Mouse (Mus musculus) ES-E14 (cell line): ENCODE results near the gene Egfl8.

Source experiments
- HCFC1 ChIP-seq: IDR thresholded peaks from 2 replicates; pipeline ENCODE4 v1.6.1; 2012; ENCODE audit warnings: low read length, inconsistent platforms, borderline replicate concordance; ENCODE audit not compliant: insufficient read depth
- MAFK ChIP-seq: IDR thresholded peaks from 2 replicates; pipeline ENCODE4 v1.6.1; 2014; ENCODE audit warnings: mild to moderate bottlenecking, low read depth, low read length, inconsistent platforms; ENCODE audit not compliant: insufficient read depth

DNA sequence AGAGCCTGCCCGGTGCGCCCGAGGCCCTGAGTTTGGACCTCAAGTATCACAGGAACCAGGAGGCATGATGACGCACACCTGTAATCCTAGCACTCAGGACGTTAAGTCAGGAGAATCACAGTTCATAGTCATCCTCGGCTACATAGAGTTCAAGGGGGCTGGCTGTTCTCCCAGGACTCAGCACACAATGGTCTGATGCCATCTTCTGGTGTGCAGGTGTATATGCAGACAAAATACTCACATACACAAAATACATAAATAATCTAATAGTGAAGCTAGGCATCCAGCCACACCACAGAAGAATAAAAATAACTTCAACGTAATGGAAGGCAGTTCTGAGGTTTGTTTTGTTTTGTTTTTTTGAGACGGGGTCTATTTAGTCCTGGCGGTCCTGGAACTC, 7.4 kb upstream of the Egfl8 start:
- TF ChIP-seq MAFK (no peak), HCFC1 (no peak)
